Mouse (Mus musculus) midbrain, embryonic 14.5 days (tissue): ENCODE measurements at regions not wholly inside any gene's neighbourhood (a gene's known extent, or its start where the extent isn't known, plus 50 kb on each side); places are given as distances from the start of the nearest gene placed in this dataset.
A peak's percentile ranks its signal among the peaks of the same experiment; 100 is the strongest.

ENCODE experiments used
- ATAC-seq: fragments of 200-750 bp; cut with Nextera tagmentation; 2 replicates; pipeline ENCODE4 v1.8.0; 2017; ENCODE audit warnings: moderate number of reproducible peaks, moderate library complexity; ENCODE audit not compliant: low FRiP score, low TSS enrichment
- DNase-seq: peaks from one replicate; pipeline ENCODE4 v3.0.0-alpha.2; 2015
- H3K27ac ChIP-seq: fragments of 300-500 bp; sonication (generic); replicated peaks from 2 replicates; pipeline ENCODE4 v1.5.1; 2014; ENCODE audit warnings: mild to moderate bottlenecking, low read depth, low read length, moderate library complexity
- H3K27me3 ChIP-seq: fragments of 300-500 bp; sonication (generic); 2 replicates; pipeline ENCODE4 v1.6.1; 2014; ENCODE audit warnings: low read length, control low read depth, mixed read lengths; ENCODE audit not compliant: control insufficient read depth, insufficient read depth
- H3K36me3 ChIP-seq: fragments of 300-500 bp; sonication (generic); 2 replicates; pipeline ENCODE4 v1.6.1; 2014; ENCODE audit warnings: low read length, control low read depth; ENCODE audit not compliant: control insufficient read depth, insufficient read depth
- H3K4me1 ChIP-seq: fragments of 300-500 bp; sonication (generic); 2 replicates; pipeline ENCODE4 v1.6.1; 2014; ENCODE audit warnings: mild to moderate bottlenecking, antibody characterized with exemption, low read length, control low read depth; ENCODE audit not compliant: control insufficient read depth, insufficient read depth
- H3K4me2 ChIP-seq: fragments of 300-500 bp; sonication (generic); 2 replicates; pipeline ENCODE4 v1.6.1; 2014; ENCODE audit warnings: mild to moderate bottlenecking, low read length, moderate library complexity
- H3K4me3 ChIP-seq: fragments of 300-500 bp; sonication (generic); replicated peaks from 2 replicates; pipeline ENCODE4 v1.5.1; 2014; ENCODE audit warnings: low read depth, low read length
- H3K9ac ChIP-seq: fragments of 300-500 bp; sonication (generic); replicated peaks from 2 replicates; pipeline ENCODE4 v1.6.1; 2014; ENCODE audit warnings: mild to moderate bottlenecking, low read length, moderate library complexity
- H3K9me3 ChIP-seq: fragments of 300-500 bp; sonication (generic); 2 replicates; pipeline ENCODE4 v1.6.1; 2016; ENCODE audit warnings: low read length, control low read depth, mixed read lengths; ENCODE audit not compliant: control insufficient read depth
- WGBS: fragments of 180-500 bp; shearing (Covaris S2); extraction: QIAGEN DNeasy Blood & Tissue Kit; methylation state at CpG from one replicate; pipeline ENCODE4 v1.1.7; 2014; 5-methylcytosine and 5-hydroxymethylcytosine counted together

GRCm38 (mm10) chr1:56171157-56171556 is 466.1 kb downstream of the Hsfy2 start:
- no peak for ATAC-seq
- no peaks in the 10 kb centered on the region for H3K9me3 ChIP-seq
- WGBS, result 66% methylated on average over 4 of the region's 4 CpGs

GRCm38 (mm10) chr1:56168712-56169111 is 468.5 kb downstream of the Hsfy2 start:
- Histone ChIP-seq H3K27me3 (no peaks in the 10 kb centered on the region), H3K27ac (no peak overlapping the region), H3K9ac (no peak overlapping the region), H3K4me2 (no peak overlapping the region), H3K36me3 (no peaks in the 10 kb centered on the region), H3K4me1 (no peaks in the 10 kb centered on the region), H3K9me3 (no peaks in the 10 kb centered on the region), H3K4me3 (no peak overlapping the region)
- DNase-seq (no peak), ATAC-seq (no peak)
- WGBS, result 76% methylated on average over 1 of the region's 1 CpGs

More at GRCm38 (mm10) chr1:56171157-56171556, 466.1 kb downstream of the Hsfy2 start:
- no peak for DNase-seq
- no peak overlapping the region for H3K4me2 ChIP-seq
- H3K27me3 ChIP-seq, result no peaks in the 10 kb centered on the region
- no peaks in the 10 kb centered on the region for H3K36me3 ChIP-seq
- no peaks in the 10 kb centered on the region for H3K4me1 ChIP-seq
- no peak overlapping the region for H3K9ac ChIP-seq
- H3K4me3 ChIP-seq, result no peak overlapping the region
- no peak overlapping the region for H3K27ac ChIP-seq

GRCm38 (mm10) chr1:56168063-56168462 is 469.2 kb downstream of the Hsfy2 start:
- Histone ChIP-seq H3K27ac (no peak overlapping the region), H3K27me3 (no peaks in the 10 kb centered on the region), H3K36me3 (no peaks in the 10 kb centered on the region), H3K4me1 (no peaks in the 10 kb centered on the region), H3K4me2 (no peak overlapping the region), H3K4me3 (no peak overlapping the region), H3K9ac (no peak overlapping the region), H3K9me3 (no peaks in the 10 kb centered on the region)
- ATAC-seq, result no peak
- WGBS, result 92% methylated on average over 4 of the region's 4 CpGs
- DNase-seq, result no peak

GRCm38 (mm10) chr1:56165228-56165627 is 472.0 kb downstream of the Hsfy2 start:
- Histone ChIP-seq H3K9me3 (no peaks in the 10 kb centered on the region), H3K4me1 (no peaks in the 10 kb centered on the region), H3K27me3 (no peaks in the 10 kb centered on the region), H3K36me3 (no peaks in the 10 kb centered on the region), H3K4me3 (no peak overlapping the region), H3K4me2 (no peak overlapping the region), H3K27ac (no peak overlapping the region), H3K9ac (no peak overlapping the region)
- WGBS, result 95% methylated on average over 2 of the region's 2 CpGs
- no peak for DNase-seq
- no peak for ATAC-seq

- WGBS, result 99% methylated on average over 2 of the region's 2 CpGs
- Histone ChIP-seq H3K36me3 (no peaks in the 10 kb centered on the region), H3K9me3 (no peaks in the 10 kb centered on the region), H3K27me3 (no peaks in the 10 kb centered on the region), H3K9ac (no peak overlapping the region), H3K27ac (no peak overlapping the region), H3K4me2 (no peak overlapping the region), H3K4me1 (no peaks in the 10 kb centered on the region), H3K4me3 (no peak overlapping the region)
- no peak for DNase-seq
- no peak for ATAC-seq
Measured at GRCm38 (mm10) chr1:56164366-56164765, 472.9 kb downstream of the Hsfy2 start.

- H3K4me2 ChIP-seq, result no peak overlapping the region
- H3K9ac ChIP-seq, result no peak overlapping the region
- DNase-seq (no peak), ATAC-seq (no peak)
- H3K4me3 ChIP-seq, result no peak overlapping the region
- H3K4me1 ChIP-seq, result no peaks in the 10 kb centered on the region
- H3K27me3 ChIP-seq, result no peaks in the 10 kb centered on the region
- 70% methylated on average over 7 of the region's 7 CpGs for WGBS
- no peak overlapping the region for H3K27ac ChIP-seq
- no peaks in the 10 kb centered on the region for H3K9me3 ChIP-seq
- H3K36me3 ChIP-seq, result no peaks in the 10 kb centered on the region
Measured at GRCm38 (mm10) chr1:56130951-56131350, 506.3 kb downstream of the Hsfy2 start.

GRCm38 (mm10) chr1:56089254-56089834 is 547.9 kb downstream of the Hsfy2 start:
- ATAC-seq, result no peak
- WGBS, result 84% methylated on average over 4 of the region's 4 CpGs
- H3K27me3 ChIP-seq, result no peaks in the 10 kb centered on the region

GRCm38 (mm10) chr1:56088357-56088756 is 548.9 kb downstream of the Hsfy2 start:
- 79% methylated on average over 1 of the region's 1 CpGs for WGBS
- Histone ChIP-seq H3K27ac (no peak overlapping the region), H3K4me2 (no peak overlapping the region), H3K4me1 (no peaks in the 10 kb centered on the region), H3K36me3 (no peaks in the 10 kb centered on the region), H3K4me3 (no peak overlapping the region), H3K27me3 (no peaks in the 10 kb centered on the region), H3K9me3 (no peaks in the 10 kb centered on the region), H3K9ac (no peak overlapping the region)
- ATAC-seq (no peak), DNase-seq (no peak)

More at GRCm38 (mm10) chr1:56089254-56089834, 547.9 kb downstream of the Hsfy2 start:
- H3K9me3 ChIP-seq, result no peaks in the 10 kb centered on the region
- H3K4me1 ChIP-seq, result no peaks in the 10 kb centered on the region
- H3K4me2 ChIP-seq, result no peak overlapping the region
- H3K9ac ChIP-seq, result no peak overlapping the region
- H3K36me3 ChIP-seq, result no peaks in the 10 kb centered on the region
- no peak overlapping the region for H3K27ac ChIP-seq
- DNase-seq, result peak; percentile 2
- H3K4me3 ChIP-seq, result no peak overlapping the region

- no peak for ATAC-seq
- Histone ChIP-seq H3K4me2 (no peak overlapping the region), H3K36me3 (no peaks in the 10 kb centered on the region), H3K9me3 (no peaks in the 10 kb centered on the region), H3K9ac (no peak overlapping the region), H3K27ac (no peak overlapping the region), H3K27me3 (no peaks in the 10 kb centered on the region), H3K4me3 (no peak overlapping the region), H3K4me1 (no peaks in the 10 kb centered on the region)
- DNase-seq, result no peak
- WGBS, result 91% methylated on average over 1 of the region's 1 CpGs
Measured at GRCm38 (mm10) chr1:56076757-56077156, 560.5 kb downstream of the Hsfy2 start.
